Mouse (Mus musculus) mouse embryonic stem cell (cell line): Measurements from ENCODE around the gene Kif17.
"Not testable (repeated sequence)": the region's sequence is repeated elsewhere in the genome, so short reads cannot be mapped to it uniquely, and the experiment has no call there.

Experiments used
- in situ Hi-C, 2 experiments: fragments of 300-500 bp; cut with MboI; formaldehyde crosslinking; loops; 1 replicate in 1 of 2; 3 replicates in 1 of 2; pipeline ENCODE4 v1.14.3; 2019 to 2020; ENCODE audit warnings: low sequenced_read_pairs in 2 of 2, low pct_unique_long_range_greater_than_20kb in 1 of 2, mixed read lengths in 1 of 2; ENCODE audit not compliant: unreplicated experiment in 1 of 2

Kif17 gene

GRCm38 (mm10) chr4:138327155-138327554 is 76.9 kb downstream of the Kif17 start:
- in situ Hi-C loops: not testable (repeated sequence)

DNA sequence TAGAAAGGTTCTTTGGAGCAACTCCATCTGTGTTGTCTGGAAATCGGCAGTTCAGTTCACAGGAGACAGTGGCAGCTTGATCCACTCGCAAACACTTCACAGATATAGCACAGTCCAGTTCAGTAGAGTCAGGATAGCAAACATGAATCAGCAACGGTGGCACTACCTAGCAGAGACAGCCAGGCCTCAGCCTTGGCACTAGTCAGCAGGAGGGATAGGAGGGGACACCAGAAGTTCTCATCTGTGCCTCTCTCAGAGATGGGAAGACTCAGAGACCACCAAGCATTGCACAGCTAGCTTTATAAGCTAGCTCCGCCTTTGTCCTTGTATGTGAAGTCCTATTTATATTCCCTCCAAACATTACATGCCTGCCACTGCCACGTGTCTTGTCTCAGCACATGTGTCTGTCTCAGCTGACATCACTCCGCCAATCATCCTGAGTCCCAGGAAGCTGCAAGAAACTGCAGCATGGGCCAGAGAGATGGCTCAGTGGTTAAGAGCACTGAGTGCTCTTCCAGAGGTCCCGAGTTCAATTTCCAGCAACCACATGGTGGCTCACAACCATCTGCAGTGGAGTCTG is 77.7 kb downstream of the Kif17 start:
- in situ Hi-C loops: no loop called here

DNA sequence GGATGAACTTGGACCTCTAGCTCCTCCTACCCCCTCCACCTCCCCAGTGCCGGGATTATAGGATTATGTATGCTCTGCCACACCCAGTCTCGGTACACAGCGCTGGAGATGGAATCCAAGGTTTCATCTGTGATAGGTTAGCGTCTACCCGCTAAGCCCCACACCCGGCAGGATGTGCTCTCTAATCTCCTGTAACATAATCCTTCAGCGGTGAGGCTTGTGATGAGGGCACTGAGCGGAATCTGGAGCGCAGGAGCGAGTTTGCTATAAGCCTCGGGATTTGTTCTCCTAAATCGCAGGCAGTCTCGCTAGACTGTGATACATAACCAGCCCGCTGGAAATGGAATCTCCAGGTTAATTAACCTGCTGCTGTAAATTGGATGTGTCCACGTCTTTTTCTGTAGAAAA is 80.0 kb downstream of the Kif17 start:
- in situ Hi-C loops: no loop called here

DNA sequence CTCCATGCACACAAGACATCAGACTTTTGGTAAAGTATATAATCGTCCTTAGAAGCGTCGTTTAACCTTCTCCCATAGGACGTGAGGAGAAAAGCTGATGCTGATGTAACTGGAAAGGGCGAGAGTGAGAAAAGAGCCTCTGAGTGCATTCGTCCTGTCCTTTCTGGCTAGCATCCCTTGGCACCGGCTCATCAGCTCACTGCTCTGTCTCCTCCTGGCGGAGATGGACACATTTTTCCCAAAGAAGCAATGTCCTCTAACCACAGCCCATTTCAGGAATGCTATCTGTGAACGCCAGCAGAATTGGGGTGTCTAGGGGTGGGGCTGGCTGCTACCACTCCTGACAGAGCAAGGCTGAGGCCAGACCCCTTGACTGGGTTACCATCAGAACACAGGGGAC is 81.4 kb downstream of the Kif17 start:
- in situ Hi-C loops: no loop called here

DNA sequence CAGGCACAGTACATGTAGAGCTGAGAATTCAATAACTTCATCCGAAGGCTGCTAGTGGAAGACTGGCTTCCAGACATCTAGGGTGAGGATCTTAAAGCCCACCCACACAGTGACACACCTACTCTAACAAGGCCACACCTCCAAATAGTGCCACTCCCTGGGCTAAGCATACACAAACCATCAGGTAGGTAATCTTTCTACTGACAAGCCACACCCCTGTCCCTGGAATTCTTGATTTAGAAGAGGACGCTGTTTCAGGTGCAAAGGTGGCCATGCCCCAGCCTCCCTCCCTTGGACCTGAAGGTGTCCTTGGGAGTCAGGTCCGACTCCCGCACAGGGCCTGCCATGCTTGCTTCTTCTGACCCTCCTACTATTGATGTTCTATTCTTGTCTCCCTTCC is 82.9 kb downstream of the Kif17 start:
- in situ Hi-C loops: no loop called here

GRCm38 (mm10) chr4:138335036-138335435 is 84.8 kb downstream of the Kif17 start:
- in situ Hi-C loops: no loop called here

GRCm38 (mm10) chr4:138335648-138336047 is 85.4 kb downstream of the Kif17 start:
- in situ Hi-C loops: no loop called here

GRCm38 (mm10) chr4:138336876-138337275 is 86.6 kb downstream of the Kif17 start:
- in situ Hi-C loops: no loop called here

- in situ Hi-C loops: no loop called here
These were observed 87.1 kb downstream of the Kif17 start for GRCm38 (mm10) chr4:138337341-138337740.

DNA sequence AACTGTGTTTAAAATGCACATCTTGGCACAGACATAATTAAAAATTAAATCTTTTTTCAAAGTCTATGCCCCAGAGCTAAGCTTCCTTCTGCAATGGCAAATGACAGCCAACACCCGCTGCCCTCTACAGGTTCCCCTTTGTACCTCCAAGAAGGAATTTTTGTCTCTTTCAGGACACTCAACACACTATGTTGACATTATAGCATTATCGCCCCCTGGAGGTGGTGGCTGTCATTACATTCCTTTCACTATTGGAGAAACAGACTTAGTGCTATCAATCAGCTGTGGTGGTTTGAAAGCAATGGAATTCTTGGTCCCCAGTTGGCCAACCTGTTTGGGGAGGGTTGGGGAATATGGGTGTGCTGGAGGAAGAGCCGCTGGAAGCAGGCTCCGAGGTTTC is 89.7 kb downstream of the Kif17 start:
- in situ Hi-C loops: no loop called here

DNA sequence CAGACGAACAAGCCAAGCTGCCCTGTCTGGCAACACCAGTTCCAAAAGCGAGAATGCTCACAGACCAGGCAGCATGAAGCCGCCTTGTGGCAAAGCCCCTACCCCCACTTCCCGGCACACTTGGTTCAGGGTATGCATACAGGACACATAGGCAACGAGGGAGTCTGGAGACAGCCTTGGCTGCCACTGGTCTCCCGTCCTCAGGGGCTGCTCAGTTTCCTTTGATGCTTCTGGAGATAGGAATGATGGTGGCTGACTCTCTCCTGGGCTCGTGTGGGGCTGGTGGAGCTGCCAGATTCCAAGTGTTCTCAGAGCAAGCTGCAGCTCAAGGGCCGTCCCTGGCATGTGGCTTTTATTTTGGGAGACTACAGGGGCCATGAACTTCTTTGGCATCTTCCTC is 91.2 kb downstream of the Kif17 start:
- in situ Hi-C loops: no loop called here

- in situ Hi-C loops: no loop called here
These were observed 91.8 kb downstream of the Kif17 start for GRCm38 (mm10) chr4:138342048-138342447.

DNA sequence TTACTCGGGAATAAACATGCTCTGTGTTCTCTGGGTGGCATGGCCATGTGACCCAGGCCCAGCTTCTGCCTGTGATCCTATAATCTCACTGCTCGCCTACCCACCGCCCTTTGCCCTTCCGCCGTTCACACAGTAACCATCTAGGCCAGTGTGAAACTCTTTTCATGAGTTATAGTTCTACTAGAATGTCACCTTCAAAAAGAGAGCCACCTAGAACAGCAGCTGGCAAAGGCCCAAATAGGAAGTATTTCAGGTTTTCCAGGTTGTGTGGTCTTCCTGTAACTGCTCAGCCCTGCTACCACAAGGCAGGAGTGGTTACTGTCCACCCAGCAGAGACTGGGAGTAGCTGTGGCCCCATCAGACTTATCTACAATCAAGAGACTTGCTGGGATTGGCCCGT is 92.5 kb downstream of the Kif17 start:
- in situ Hi-C loops: no loop called here

GRCm38 (mm10) chr4:138343341-138343837 is 93.2 kb downstream of the Kif17 start:
- in situ Hi-C loops: no loop called here

- in situ Hi-C loops: no loop called here
These were observed 94.8 kb downstream of the Kif17 start for GRCm38 (mm10) chr4:138344891-138345545.

GRCm38 (mm10) chr4:138347280-138347679 is 97.0 kb downstream of the Kif17 start:
- in situ Hi-C loops: no loop called here

GRCm38 (mm10) chr4:138348716-138349115 is 98.5 kb downstream of the Kif17 start:
- in situ Hi-C loops: no loop called here
